Mouse (Mus musculus): ENCODE data around the gene Crebrf. TPM values are rescaled to one million over a fixed set of nuclear protein-coding genes. Genes with fewer than 3 reads are reported as not detected.

The Crebrf gene
- total and polyA plus RNA-seq, 3 experiments, result 5.8 to 8.1 (median 6.8) TPM

- TF ChIP-seq POLR2A (IDR thresholded peaks at IDR 0.05; ENCODE audit: low read depth, low read length) (peak; percentile 76), TBP (conservative IDR thresholded peaks at IDR 0.05; ENCODE audit: low read depth, low read length) (peak; percentile 68; the same call in 1 of the 2 replicates), CHD2 (IDR thresholded peaks at IDR 0.05; ENCODE audit: low read length) (peak; percentile 75; the same call in 1 of the 2 replicates), JUND (conservative IDR thresholded peaks at IDR 0.05; ENCODE audit: low read depth, low read length) (no peak), KAT2A (IDR thresholded peaks at IDR 0.05; ENCODE audit: insufficient replicate concordance, low read length) (peak; percentile 52; the same call in 1 of the 2 replicates), JUN (IDR thresholded peaks at IDR 0.05; ENCODE audit: insufficient read depth, low read depth, low read length) (no peak), CHD1 (IDR thresholded peaks at IDR 0.05; ENCODE audit: low read depth, low read length) (peak; percentile 78; the same call in 1 of the 2 replicates), RAD21 (IDR thresholded peaks at IDR 0.05; ENCODE audit: low read depth, low read length) (no peak; the same call in 1 of the 2 replicates), TCF12 (IDR thresholded peaks at IDR 0.05; ENCODE audit: low read depth, low read length) (peak; percentile 82), SIN3A (IDR thresholded peaks at IDR 0.05; ENCODE audit: low read length) (peak; percentile 89), UBTF (IDR thresholded peaks at IDR 0.05; ENCODE audit: low read depth, low read length) (peak; percentile 19; the same call in 1 of the 2 replicates)
Observed at GRCm38 (mm10) chr17:26780750-26781571, 65.5 kb downstream of the Crebrf start, which contains the start of gene Bnip1 (continued).

DNA sequence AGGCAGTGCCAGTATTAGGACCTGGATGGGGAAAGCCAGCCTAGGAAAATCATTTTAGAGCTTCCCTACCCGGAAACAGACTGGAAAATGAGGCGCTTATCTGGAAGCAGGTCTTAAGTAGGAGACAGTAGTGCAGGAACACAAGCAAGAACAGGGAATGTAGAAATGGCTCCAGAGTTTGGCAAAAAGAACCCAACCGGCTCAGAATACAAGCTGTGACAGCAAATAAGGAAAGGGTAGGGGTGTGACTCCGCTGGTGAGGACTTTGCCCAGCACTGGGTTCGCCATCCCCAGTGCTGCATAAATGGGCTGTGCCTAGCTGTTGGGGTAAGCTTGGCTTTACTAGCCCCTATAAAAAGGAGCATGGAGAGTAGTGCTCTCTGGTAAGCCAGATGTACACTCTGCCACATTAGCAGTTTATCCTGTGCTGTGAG is 66.2 kb downstream of the Crebrf start:
- in situ Hi-C loops (cut with MboI; ENCODE audit: low pct_ligation_motif_present, low pct_unique_long_range_greater_than_20kb, low sequenced_read_pairs), result loop anchor here (5.0 to 10.0 kb wide), 2 partner anchors 57 to 106 kb away; no protein-coding TSS in a partner anchor
- Histone ChIP-seq H3K27ac (ENCODE audit: insufficient read depth, low read depth) (peak overlapping the region; percentile 72; the same call in 1 of the 2 replicates), H3K36me3 (replicated peaks in 1 of 2; ENCODE audit: control insufficient read depth in 1 of 2, insufficient read depth in 1 of 2, low read length in 1 of 2) (peaks cover 9 to 40% of the 10 kb centered on the region in 2 experiments), H3K4me2 (ENCODE audit: insufficient read depth, low read depth, poor library complexity, severe bottlenecking) (peak overlapping the region; percentile 86), H3K9ac (ENCODE audit: insufficient read depth, low read depth) (peak overlapping the region; percentile 92), H3K4me3 (replicated peaks in 1 of 3; ENCODE audit: low read depth in 2 of 3, low read length in 2 of 3, poor library complexity in 1 of 3) (peak overlapping the region; percentile 72 to 80 (median 77)), H3K79me2 (replicated peaks; ENCODE audit: control insufficient read depth, extremely low read depth, insufficient read depth, poor library complexity, severe bottlenecking) (peaks cover 9% of the 10 kb centered on the region), H3K9me3 (replicated peaks; ENCODE audit: low read length) (no peaks in the 10 kb centered on the region), H3K27me3 (replicated peaks) (no peaks in the 10 kb centered on the region), H3K4me1 (ENCODE audit: control insufficient read depth in 1 of 2, insufficient read depth in 2 of 2) (peaks cover 36 to 68% of the 10 kb centered on the region in 2 experiments)
- no peak for TF ChIP-seq SMC3 (IDR thresholded peaks at IDR 0.05; ENCODE audit: low read depth, low read length)
- 0 out of 2 replicates have a peak, but pooled peaks have one; percentile 45 for TF ChIP-seq CHD1 (IDR thresholded peaks at IDR 0.05; ENCODE audit: low read depth, low read length)
- 0 out of 2 replicates have a peak, but pooled peaks have one; percentile 15 for TF ChIP-seq MXI1 (IDR thresholded peaks at IDR 0.05; ENCODE audit: low read depth, low read length)
- TF ChIP-seq ELF1 (IDR thresholded peaks at IDR 0.05; ENCODE audit: low read depth, low read length), result peak; percentile 46; the same call in 1 of the 2 replicates
- TF ChIP-seq MYC (IDR thresholded peaks at IDR 0.05; ENCODE audit: low read depth, low read length), result no peak
- TF ChIP-seq UBTF (IDR thresholded peaks at IDR 0.05; ENCODE audit: low read depth, low read length), result no peak
- dilution Hi-C loops (cut with MboI; ENCODE audit: extremely low pct_ligation_motif_present, extremely low pct_unique_long_range_greater_than_20kb, low sequenced_read_pairs), result no loop called here
- DNase-seq (ENCODE audit: extremely low read depth), result no peak

DNA sequence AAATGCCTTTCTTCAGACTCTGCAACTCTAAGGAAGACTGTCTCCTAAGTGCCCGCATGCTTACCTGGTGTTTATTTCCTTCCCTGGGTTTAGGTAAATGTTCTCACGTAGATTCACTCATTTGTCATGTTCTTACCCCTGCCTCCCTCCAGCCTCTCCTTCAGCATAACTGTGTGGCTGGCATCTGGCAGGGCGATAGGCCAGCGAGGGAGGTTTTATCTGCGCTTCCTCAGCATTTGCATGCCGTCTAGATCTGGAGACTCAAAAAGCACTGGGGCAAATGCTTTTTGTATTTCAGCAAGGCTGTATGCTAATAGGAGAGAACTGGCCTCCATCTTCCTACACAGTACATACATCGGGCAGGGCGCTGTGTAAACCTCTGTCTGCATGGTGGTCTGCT is 69.1 kb downstream of the Crebrf start:
- H3K36me3 ChIP-seq (replicated peaks in 1 of 2; ENCODE audit: control insufficient read depth in 1 of 2, insufficient read depth in 1 of 2, low read length in 1 of 2), result peaks cover 18 to 49% of the 10 kb centered on the region in 2 experiments
- TF ChIP-seq TBP (conservative IDR thresholded peaks at IDR 0.05; ENCODE audit: low read depth, low read length) (0 out of 2 replicates have a peak, but pooled peaks have one; percentile 64), MXI1 (IDR thresholded peaks at IDR 0.05; ENCODE audit: low read depth, low read length) (peak; percentile 40; the same call in 1 of the 2 replicates), POLR2A (IDR thresholded peaks at IDR 0.05; ENCODE audit: low read depth, low read length) (peak; percentile 81), ZMIZ1 (IDR thresholded peaks at IDR 0.05; ENCODE audit: low read depth, low read length) (peak; percentile 17; the same call in 1 of the 2 replicates), TCF12 (IDR thresholded peaks at IDR 0.05; ENCODE audit: low read depth, low read length) (peak; percentile 34; the same call in 1 of the 2 replicates), ETS1 (conservative IDR thresholded peaks at IDR 0.05; ENCODE audit: low read depth, low read length) (no peak)

More for the DNA sequence above, 69.1 kb downstream of the Crebrf start:
- Histone ChIP-seq H3K9ac (ENCODE audit: insufficient read depth, low read depth) (no peak overlapping the region), H3K4me2 (ENCODE audit: insufficient read depth, low read depth, poor library complexity, severe bottlenecking) (peak overlapping the region; percentile 47; the same call in 1 of the 2 replicates), H3K27ac (ENCODE audit: insufficient read depth, low read depth) (peak overlapping the region; percentile 53), H3K4me3 (replicated peaks in 1 of 3; ENCODE audit: low read depth in 2 of 3, low read length in 2 of 3, poor library complexity in 1 of 3) (no peak overlapping the region), H3K79me2 (replicated peaks; ENCODE audit: control insufficient read depth, extremely low read depth, insufficient read depth, poor library complexity, severe bottlenecking) (peaks cover 9% of the 10 kb centered on the region), H3K27me3 (replicated peaks) (no peaks in the 10 kb centered on the region), H3K9me3 (replicated peaks; ENCODE audit: low read length) (no peaks in the 10 kb centered on the region), H3K4me1 (ENCODE audit: control insufficient read depth in 1 of 2, insufficient read depth in 2 of 2) (peaks cover 52 to 86% of the 10 kb centered on the region in 2 experiments)
- dilution Hi-C loops (cut with MboI; ENCODE audit: extremely low pct_ligation_motif_present, extremely low pct_unique_long_range_greater_than_20kb, low sequenced_read_pairs) (no loop called here), in situ Hi-C loops (cut with MboI; ENCODE audit: low pct_ligation_motif_present, low pct_unique_long_range_greater_than_20kb, low sequenced_read_pairs) (loop anchor here (5.0 to 10.0 kb wide), 2 partner anchors 60 to 103 kb away; no protein-coding TSS in a partner anchor)
- peak; percentile 69 for DNase-seq (ENCODE audit: extremely low read depth)

Measured in CH12.LX (cell line).